Mouse (Mus musculus) neural tube, embryonic 15.5 days (tissue): Measurements from ENCODE around the gene Skiv2l. TPM values are rescaled to one million over a fixed set of nuclear protein-coding genes. Genes with fewer than 3 reads are reported as not detected.
"Not testable (repeated sequence)": the region's sequence is repeated elsewhere in the genome, so short reads cannot be mapped to it uniquely, and the experiment has no call there.

Experiments used
- ATAC-seq: fragments of 200-750 bp; cut with Nextera tagmentation; 2 replicates; pipeline ENCODE4 v1.8.0; 2017; ENCODE audit warnings: mild to moderate bottlenecking, moderate TSS enrichment, moderate library complexity; ENCODE audit not compliant: low FRiP score
- H3K27ac ChIP-seq: fragments of 300-500 bp; sonication (generic); replicated peaks from 2 replicates; pipeline ENCODE4 v1.5.1; 2015; ENCODE audit warnings: mild to moderate bottlenecking, inconsistent platforms
- H3K27me3 ChIP-seq: fragments of 300-500 bp; sonication (generic); replicated peaks from 2 replicates; pipeline ENCODE4 v1.6.1; 2015; ENCODE audit warnings: inconsistent platforms
- H3K36me3 ChIP-seq: fragments of 300-500 bp; sonication (generic); 2 replicates; pipeline ENCODE4 v1.6.1; 2015; ENCODE audit warnings: inconsistent platforms
- H3K4me1 ChIP-seq: fragments of 300-500 bp; sonication (generic); 2 replicates; pipeline ENCODE4 v1.6.1; 2015; ENCODE audit warnings: inconsistent platforms
- H3K4me2 ChIP-seq: fragments of 300-500 bp; sonication (generic); 2 replicates; pipeline ENCODE4 v1.6.1; 2015; ENCODE audit warnings: inconsistent platforms, mild to moderate bottlenecking, moderate library complexity
- H3K4me3 ChIP-seq: fragments of 300-500 bp; sonication (generic); replicated peaks from 2 replicates; pipeline ENCODE4 v1.5.1; 2015; ENCODE audit warnings: mild to moderate bottlenecking, inconsistent platforms
- H3K9ac ChIP-seq: fragments of 300-500 bp; sonication (generic); replicated peaks from 2 replicates; pipeline ENCODE4 v1.6.1; 2015; ENCODE audit warnings: mild to moderate bottlenecking, inconsistent platforms
- H3K9me3 ChIP-seq: fragments of 300-500 bp; sonication (generic); replicated peaks from 2 replicates; pipeline ENCODE4 v1.6.1; 2016; ENCODE audit warnings: inconsistent platforms
- WGBS: fragments of 180-500 bp; shearing (Covaris S2); methylation state at CpG from one replicate; pipeline ENCODE4 v1.1.7; 2015; ENCODE audit warnings: mixed read lengths; 5-methylcytosine and 5-hydroxymethylcytosine counted together
- polyA plus RNA-seq: library from polyadenylated mRNA; unstranded; fragments of >200 nt; fragmentation: Nextera tagmentation; extraction: Ambion mirVana; gene quantifications from 2 replicates; pipeline ENCODE4 v1.2.1, GENCODE M21; 2015

Skiv2l gene
- polyA plus RNA-seq, 1 experiment from 2014 or later, result 57.4 TPM

DNA sequence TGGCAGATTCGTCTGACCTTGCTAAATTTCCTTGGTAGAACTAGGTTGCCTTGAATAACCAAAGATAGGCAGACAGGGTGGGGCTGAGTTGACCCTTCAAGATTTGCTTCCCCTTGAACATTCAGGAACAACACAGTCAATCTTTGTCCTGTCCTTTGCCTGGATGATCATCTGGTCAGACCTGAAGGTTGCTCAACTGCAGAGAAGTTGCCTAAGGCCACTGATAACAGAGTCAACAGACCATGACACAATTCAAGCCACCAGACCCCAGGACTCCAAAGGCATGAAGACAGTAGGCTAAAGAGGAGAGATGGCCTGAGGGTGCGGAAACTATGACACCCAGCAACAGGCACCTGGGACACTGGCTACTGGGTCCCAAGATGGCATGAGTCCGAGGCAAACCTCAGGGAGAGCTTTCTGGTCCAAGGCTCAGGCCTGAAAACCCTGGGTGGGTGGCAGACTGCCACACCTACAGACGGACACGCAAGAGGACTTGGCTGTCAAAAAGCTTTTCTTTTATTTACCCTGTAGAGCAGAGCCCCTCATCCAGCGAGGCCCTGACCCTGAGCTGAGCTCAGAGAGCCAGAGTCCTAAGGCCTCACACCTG, 41.3 kb downstream of the Skiv2l start:
- H3K27me3 ChIP-seq, result no peaks in the 10 kb centered on the region
- no peaks in the 10 kb centered on the region for H3K36me3 ChIP-seq
- H3K4me3 ChIP-seq, result no peak overlapping the region
- WGBS, result 88% methylated on average over 6 of the region's 6 CpGs
- H3K4me2 ChIP-seq, result no peak overlapping the region
- no peak overlapping the region for H3K27ac ChIP-seq
- no peak for ATAC-seq
- no peak overlapping the region for H3K9ac ChIP-seq
- no peaks in the 10 kb centered on the region for H3K4me1 ChIP-seq
- 0 out of 2 replicates have a peak, but pooled peaks cover 4% of the 10 kb centered on the region for H3K9me3 ChIP-seq

DNA sequence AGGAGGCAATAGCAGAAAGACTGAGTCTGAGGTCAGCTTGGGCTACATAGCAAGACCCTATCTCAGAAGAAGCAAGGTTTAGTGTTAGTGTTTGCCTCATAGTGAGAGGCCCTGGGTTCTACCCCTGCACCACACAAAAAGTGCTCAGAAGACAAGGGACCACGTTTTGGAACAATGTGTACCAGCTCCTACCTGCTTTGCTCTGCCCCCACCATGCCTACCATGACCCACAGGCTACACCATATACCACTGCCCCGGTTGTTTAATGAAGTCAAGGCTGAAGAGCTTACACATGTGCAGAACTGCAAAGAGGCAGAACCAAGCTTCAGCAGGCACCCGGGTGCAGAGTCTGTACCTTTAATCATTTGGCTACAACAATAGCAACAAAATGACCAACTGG, 42.8 kb downstream of the Skiv2l start:
- 80% methylated on average over 3 of the region's 3 CpGs for WGBS
- Histone ChIP-seq H3K9ac (no peak overlapping the region), H3K4me3 (no peak overlapping the region), H3K9me3 (0 out of 2 replicates have a peak, but pooled peaks cover 4% of the 10 kb centered on the region), H3K4me2 (no peak overlapping the region), H3K27ac (no peak overlapping the region), H3K36me3 (no peaks in the 10 kb centered on the region), H3K4me1 (no peaks in the 10 kb centered on the region), H3K27me3 (no peaks in the 10 kb centered on the region)
- no peak for ATAC-seq

DNA sequence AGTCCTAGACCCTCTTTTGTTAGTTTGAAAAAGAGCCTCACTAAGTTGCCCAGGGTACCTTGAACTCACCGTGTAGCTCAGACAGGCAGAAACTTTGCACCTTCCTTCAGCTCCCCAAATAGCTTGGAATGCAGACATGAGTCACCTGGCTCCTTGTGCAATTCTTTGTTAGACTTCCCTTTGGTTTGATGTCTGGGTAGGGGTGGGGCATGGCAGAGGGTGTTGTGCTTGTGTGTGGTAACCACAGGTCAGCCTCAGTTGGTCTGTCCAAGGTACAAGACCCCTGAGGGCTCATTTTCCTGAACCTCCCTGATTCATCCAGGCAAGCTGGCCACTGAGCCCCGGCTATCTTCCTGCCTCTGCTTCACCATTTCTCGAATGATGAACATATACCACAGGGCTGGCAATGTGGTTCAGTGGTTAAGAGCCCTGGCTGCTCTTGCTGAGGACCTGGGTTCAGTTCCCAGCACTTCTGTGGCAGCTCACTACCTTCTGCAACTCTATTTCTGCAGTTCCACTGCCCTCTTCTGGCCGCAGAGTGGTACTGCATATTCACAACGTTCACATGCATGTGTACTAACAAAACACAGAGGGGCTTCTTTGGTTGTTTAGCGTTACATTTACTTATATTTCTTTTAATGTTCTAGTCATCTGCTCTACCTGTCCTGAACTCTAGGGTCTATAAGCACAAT, 45.0 kb downstream of the Skiv2l start:
- Histone ChIP-seq H3K27me3 (no peaks in the 10 kb centered on the region), H3K4me2 (no peak overlapping the region), H3K27ac (no peak overlapping the region), H3K9me3 (0 out of 2 replicates have a peak, but pooled peaks cover 4% of the 10 kb centered on the region), H3K36me3 (no peaks in the 10 kb centered on the region), H3K4me1 (no peaks in the 10 kb centered on the region), H3K4me3 (no peak overlapping the region), H3K9ac (no peak overlapping the region)
- 75% methylated on average over 6 of the region's 6 CpGs for WGBS
- no peak for ATAC-seq

DNA sequence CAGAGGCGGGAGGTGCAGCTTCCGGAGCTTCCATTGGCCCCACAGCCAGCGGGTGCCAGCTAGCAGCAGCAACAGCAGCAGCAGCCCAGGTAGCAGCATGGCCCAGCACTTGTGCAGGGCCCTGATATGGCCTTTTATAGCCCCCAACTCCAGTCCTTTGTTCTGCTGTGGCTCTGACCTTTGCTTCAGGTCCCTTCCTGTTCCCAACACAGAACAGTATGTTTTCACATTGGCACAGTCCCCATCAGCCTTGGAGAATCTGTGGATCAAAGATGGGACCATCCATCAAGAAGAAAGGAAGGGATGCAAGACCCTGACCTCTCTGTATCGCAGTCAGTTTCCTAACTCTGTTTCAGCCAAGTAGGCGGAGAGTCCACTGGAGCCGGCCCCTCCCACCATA, 45.7 kb downstream of the Skiv2l start, which contains the start of gene Cyp21a1:
TSS of gene Cyp21a1 (minus strand) at position 261 of the 400 bp plus-strand sequence.
- ATAC-seq, H3K36me3 ChIP-seq, H3K27ac ChIP-seq, H3K27me3 ChIP-seq, H3K4me2 ChIP-seq, H3K9me3 ChIP-seq, H3K9ac ChIP-seq, H3K4me1 ChIP-seq, H3K4me3 ChIP-seq: not testable (repeated sequence)
- 89% methylated on average over 6 of the region's 6 CpGs for WGBS

DNA sequence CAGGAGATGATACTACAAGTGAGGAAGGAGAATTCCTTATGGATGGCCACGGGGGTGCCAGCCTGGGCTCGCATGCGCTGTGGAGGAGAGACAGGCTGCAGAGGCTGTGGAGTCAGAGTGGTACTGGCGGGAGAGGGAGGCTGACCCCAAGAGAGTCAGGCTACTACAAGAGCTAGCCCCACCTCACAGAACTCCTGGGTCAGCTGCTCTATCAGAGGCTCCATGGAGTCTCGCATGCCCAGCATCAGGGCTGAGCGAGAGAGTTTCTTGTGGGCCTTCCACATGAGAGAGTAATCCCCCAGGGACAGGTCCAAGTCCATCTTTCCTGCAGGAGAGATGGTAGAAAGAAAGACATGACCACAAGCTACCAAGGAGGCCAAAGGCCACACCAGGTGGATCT, 46.6 kb downstream of the Skiv2l start:
- H3K4me1 ChIP-seq, H3K4me3 ChIP-seq, ATAC-seq, H3K27me3 ChIP-seq, H3K9ac ChIP-seq, H3K27ac ChIP-seq, H3K36me3 ChIP-seq, H3K4me2 ChIP-seq, H3K9me3 ChIP-seq: not testable (repeated sequence)
- 96% methylated on average over 6 of the region's 6 CpGs for WGBS

DNA sequence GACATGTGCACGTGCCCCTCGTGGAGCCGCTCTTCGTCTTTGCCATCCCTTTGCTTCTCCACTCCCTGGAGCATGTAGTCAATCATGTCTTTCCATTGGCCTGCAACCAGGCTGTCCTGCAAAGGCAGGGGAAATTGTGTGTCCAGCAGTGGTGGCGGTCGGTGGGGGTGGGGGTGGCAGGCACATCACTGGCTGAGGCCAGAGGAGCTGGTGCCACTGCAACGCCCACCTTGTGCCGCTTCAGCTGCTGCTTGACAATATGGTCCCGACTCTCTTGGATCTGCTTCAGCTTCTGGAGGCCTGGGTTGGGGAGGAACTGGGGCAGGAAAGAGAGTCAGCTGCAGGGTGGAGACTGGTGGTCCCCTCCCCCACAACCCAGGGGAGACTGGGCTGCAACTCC, 47.3 kb downstream of the Skiv2l start:
- not testable (repeated sequence) for H3K4me3 ChIP-seq, H3K4me1 ChIP-seq, H3K27me3 ChIP-seq, H3K4me2 ChIP-seq, H3K36me3 ChIP-seq, H3K9ac ChIP-seq, H3K9me3 ChIP-seq, H3K27ac ChIP-seq, ATAC-seq
- WGBS, result 91% methylated on average over 9 of the region's 9 CpGs

DNA sequence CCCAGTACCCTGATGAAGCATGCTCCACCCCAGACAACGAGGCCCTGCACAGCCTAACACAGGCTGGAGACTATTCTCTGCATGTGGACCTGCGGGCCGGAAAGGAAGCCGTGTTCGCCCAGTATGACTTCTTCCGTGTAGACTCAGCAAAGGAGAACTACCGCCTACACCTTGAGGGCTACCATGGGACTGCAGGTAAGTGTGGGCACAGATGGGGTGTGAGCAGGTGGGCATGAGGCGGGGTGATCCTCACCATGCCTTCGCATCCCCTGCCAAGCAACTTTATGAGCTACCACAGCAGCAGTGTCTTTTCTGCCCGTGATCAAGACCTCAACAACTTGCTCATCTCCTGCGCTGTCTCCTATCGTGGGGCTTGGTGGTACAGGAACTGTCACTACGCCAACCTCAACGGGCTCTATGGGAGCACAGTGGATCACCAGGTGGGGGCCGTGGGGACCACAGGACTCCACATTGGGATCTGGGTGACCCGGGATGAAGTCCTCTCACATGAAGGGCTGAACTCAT, 49.2 kb downstream of the Skiv2l start:
- not testable (repeated sequence) for ATAC-seq, H3K27ac ChIP-seq, H3K4me3 ChIP-seq, H3K36me3 ChIP-seq, H3K9ac ChIP-seq, H3K27me3 ChIP-seq, H3K4me2 ChIP-seq, H3K4me1 ChIP-seq, H3K9me3 ChIP-seq
- WGBS, result 92% methylated on average over 16 of the region's 16 CpGs

DNA sequence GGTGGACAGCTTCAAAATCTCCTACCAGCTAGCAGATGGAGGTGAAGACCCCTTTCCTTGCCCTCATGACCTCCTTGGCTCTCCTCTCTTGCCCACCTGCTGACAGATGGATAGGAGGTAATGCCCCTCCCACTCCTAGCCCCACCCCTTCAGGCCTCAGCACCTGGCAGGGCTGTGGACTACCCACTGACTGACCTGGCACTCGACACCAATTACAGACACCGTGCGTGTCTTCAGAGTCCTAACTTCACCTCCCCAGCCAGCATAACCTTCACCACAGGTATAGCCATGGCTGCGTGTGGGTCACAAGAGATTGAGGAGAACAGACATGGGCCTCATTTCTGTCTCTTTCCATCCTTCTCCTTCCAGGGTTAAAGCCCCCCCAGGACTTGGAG, 50.5 kb downstream of the Skiv2l start:
- Histone ChIP-seq H3K9ac (no peak overlapping the region), H3K27me3 (no peaks in the 10 kb centered on the region), H3K27ac (no peak overlapping the region), H3K4me3 (no peak overlapping the region), H3K9me3 (no peaks in the 10 kb centered on the region), H3K36me3 (no peaks in the 10 kb centered on the region), H3K4me1 (no peaks in the 10 kb centered on the region), H3K4me2 (no peak overlapping the region)
- no peak for ATAC-seq
- 91% methylated on average over 4 of the region's 4 CpGs for WGBS

DNA sequence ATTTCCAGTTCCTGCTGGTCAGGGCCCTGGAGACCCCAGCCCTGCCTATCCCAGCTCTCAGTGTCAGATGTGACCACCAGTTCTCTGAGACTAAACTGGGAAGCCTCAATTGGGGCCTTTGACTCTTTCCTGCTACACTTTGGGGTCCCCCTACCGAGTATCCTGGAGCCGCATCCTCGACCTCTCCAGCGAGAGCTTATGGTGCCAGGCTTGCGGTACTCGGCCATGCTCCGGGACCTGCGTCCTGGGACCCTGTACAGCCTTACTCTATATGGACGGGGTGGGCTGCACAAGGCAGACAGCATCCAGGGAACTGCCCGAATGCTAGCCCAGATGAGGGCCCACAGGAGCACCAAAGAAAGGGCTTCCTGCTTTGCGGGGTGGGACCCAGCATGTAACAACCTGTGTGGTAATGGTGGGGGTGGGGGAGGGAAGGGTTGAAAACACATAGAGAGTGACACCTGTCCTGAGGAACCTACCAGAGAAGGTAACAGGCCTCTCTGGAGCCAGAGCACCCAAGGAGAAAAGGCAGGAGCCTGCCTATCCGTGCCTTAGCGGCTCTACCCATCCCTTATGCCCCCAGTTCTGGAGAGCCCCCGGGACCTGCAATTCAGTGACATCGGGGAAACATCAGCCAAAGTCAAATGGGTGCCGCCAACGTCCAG, 51.0 kb downstream of the Skiv2l start:
- Histone ChIP-seq H3K9me3 (no peaks in the 10 kb centered on the region), H3K9ac (no peak overlapping the region), H3K27ac (no peak overlapping the region), H3K4me2 (no peak overlapping the region), H3K36me3 (no peaks in the 10 kb centered on the region), H3K4me3 (no peak overlapping the region), H3K27me3 (no peaks in the 10 kb centered on the region), H3K4me1 (no peaks in the 10 kb centered on the region)
- ATAC-seq, result no peak
- WGBS, result 91% methylated on average over 17 of the region's 17 CpGs

DNA sequence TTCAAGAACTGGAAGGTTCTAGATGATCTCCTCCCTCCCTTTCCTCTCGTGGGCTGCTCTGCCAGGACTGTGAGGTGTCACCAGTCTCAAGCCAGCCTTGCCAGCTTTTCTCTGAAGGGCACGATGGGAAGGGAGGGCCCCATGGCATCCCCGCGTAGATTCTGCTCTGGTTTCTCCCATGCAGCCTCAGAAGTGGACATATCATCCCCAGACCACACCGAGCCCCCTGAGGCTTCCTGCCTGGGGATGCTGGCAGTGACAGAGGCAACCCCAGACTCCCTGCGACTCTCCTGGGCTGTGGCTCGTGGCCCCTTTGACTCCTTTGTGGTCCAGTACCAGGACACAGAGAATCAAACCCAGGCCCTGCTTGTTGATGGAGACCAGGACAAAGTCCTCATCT, 51.9 kb downstream of the Skiv2l start:
- not testable (repeated sequence) for ATAC-seq, H3K36me3 ChIP-seq, H3K4me2 ChIP-seq, H3K9ac ChIP-seq, H3K4me3 ChIP-seq, H3K27ac ChIP-seq, H3K27me3 ChIP-seq, H3K9me3 ChIP-seq, H3K4me1 ChIP-seq
- WGBS, result 85% methylated on average over 7 of the region's 7 CpGs

DNA sequence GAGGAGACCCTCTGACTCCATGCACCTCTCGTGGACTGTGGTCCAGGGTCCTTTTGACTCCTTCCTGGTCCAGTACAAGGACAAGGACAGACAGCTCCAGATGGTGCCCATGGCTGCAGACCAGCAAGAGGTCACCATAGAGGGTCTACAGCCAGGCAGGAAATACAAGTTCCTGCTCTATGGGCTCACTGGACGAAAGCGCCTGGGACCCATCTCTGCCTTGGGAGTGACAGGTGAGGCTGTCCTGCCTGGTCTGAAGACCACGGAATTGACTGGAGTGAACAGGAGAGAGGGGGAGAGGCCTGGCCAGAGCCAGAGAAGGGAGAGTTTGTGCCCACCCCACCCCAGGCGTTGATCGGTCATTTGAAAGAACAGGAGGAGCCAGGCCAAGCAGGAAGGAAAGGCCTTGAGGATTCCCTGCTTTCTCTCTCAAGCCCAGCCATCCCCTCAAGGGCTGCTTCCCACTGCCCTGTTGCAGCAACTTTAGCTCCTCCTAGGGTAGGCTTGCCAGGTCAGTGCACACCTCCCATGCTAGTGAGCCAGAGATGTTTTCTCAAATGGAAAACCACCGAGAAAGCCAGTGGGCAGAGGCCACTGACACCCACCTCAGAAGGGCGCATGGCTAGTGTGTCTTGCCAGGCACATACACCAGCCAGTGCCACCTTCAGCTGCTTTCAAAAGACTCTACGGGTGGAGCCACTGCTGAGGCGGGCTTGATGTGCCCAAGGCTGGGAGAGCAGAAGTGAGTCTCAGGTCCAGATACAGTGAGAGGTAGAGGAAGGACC, 52.6 kb downstream of the Skiv2l start:
- WGBS, result 89% methylated on average over 10 of the region's 10 CpGs
- not testable (repeated sequence) for H3K9me3 ChIP-seq, ATAC-seq, H3K4me3 ChIP-seq, H3K36me3 ChIP-seq, H3K27ac ChIP-seq, H3K27me3 ChIP-seq, H3K9ac ChIP-seq, H3K4me2 ChIP-seq, H3K4me1 ChIP-seq
